Mouse (Mus musculus) layer of hippocampus, adult 9-11 months (tissue): ENCODE data around the gene Cdip1.
A peak's percentile ranks its signal among the peaks of the same experiment; 100 is the strongest.
"Not testable (repeated sequence)": the region's sequence is repeated elsewhere in the genome, so short reads cannot be mapped to it uniquely, and the experiment has no call there.

ENCODE experiments used
- DNase-seq: peaks from one replicate; pipeline ENCODE4 v3.0.0; 2022

Cdip1 gene

DNA sequence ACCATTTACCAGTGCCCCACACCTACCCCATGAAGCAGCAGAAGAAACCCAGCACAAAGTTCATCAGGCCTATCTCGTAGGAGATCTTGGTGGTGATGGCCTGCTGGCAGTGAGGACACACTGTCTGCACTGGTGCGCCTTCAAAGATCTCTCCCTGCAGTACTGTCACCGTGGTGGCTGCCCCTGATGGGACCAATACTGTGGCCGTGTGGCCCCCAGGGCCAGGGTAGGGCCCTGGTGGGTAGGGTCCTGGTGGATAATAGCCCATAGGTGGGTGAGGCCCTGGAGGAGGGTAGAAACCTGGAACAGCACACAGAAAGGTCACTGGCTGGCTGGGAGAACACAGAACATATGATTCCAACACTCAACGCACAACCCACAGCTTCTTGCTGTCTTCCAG lies 21.4 kb downstream of the Cdip1 start:
- DNase-seq, result no peak

GRCm38 (mm10) chr16:4767012-4767790 lies 22.9 kb downstream of the Cdip1 start:
- DNase-seq, result no peak

DNA sequence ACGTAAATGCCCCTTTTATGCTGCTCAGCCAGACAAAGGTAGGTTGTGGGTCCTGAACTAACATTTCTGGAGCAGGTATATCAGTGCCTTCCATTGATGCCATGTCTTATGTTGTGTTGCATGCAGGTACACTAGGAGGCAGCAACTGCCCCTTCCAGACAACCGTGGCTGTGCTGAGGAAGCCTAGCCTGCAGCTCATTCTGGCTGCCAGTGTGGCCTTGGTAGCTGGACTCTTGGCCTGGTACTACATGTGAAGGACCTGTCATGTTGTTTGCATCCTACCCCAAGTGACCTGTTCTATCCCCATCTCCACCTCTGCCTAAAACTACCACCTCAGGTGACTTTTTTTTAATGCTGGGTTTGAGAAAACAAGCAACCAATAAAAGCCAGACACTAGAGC lies 24.2 kb downstream of the Cdip1 start:
- no peak for DNase-seq

DNA sequence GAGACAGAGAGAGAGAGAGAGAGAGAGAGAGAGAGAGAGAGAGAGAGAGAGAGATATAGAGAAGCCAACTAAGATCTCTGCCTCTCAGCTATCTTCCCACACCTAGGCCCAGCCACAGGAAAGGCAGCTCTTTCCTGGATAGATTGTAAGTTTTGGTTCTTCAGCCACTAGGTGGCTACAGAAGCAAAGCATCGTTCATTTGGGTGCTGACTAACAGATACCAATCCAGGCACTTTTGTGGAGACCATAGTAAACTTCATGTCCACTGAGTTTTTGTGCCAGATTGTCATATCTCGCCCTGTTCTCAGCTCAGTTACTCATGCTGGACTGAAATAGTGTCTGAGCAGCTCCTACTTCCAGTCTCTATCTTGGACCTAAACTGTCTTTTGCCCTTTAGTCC lies 26.8 kb downstream of the Cdip1 start:
- DNase-seq, result peak; percentile 47

- no peak for DNase-seq
These were observed 27.7 kb downstream of the Cdip1 start for GRCm38 (mm10) chr16:4762437-4762836.

GRCm38 (mm10) chr16:4756660-4757335 lies 33.3 kb downstream of the Cdip1 start:
- DNase-seq, result not testable (repeated sequence)

DNA sequence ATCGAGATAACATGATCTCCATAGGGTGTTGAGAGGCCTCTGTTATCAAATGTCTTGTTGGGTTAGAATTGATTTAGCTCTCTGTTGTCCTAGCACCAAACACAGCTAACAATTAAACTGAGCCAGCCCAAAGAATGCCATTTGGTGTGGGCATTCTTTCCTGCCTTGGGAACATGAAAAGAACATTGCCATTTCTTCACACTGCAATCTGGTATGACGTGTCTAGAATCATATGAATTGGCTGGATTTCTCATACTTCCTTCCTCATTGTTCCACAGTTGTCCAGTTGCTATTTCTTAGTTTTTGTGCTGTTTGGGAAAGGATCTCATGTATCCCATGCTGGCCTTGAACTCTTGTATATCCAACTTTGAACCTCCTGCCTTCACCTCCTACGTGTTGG lies 36.0 kb downstream of the Cdip1 start:
- no peak for DNase-seq

GRCm38 (mm10) chr16:4752155-4752554 lies 37.9 kb downstream of the Cdip1 start:
- DNase-seq, result no peak

DNA sequence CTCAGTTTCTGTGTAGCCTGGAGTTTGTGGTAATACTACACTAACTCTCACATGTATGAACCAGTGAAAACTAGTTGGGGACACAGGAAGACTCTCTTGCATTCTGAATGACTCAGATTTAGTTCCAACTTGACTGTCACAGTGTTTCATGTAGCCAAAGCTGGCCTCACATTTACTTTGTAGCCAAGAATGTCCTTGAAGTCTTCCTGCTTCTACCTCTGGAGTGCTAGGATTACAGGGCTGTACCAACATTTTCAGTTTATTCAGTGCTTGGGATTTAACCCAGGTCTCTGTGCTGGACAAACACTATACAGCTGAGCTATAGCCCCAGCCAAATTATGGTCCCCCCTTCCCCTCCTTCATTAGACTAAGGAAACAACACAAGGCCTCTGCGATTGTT lies 47.9 kb downstream of the Cdip1 start:
- DNase-seq, result no peak

GRCm38 (mm10) chr16:4739994-4740393 lies 50.1 kb downstream of the Cdip1 start:
- no peak for DNase-seq

- DNase-seq, result no peak
These were observed 53.8 kb downstream of the Cdip1 start for GRCm38 (mm10) chr16:4736262-4736661.

- no peak for DNase-seq
These were observed 59.2 kb downstream of the Cdip1 start for GRCm38 (mm10) chr16:4730776-4731358.

GRCm38 (mm10) chr16:4727963-4728362 lies 62.1 kb downstream of the Cdip1 start:
- no peak for DNase-seq

- DNase-seq, result no peak
These were observed 62.6 kb downstream of the Cdip1 start for GRCm38 (mm10) chr16:4727526-4727925.

GRCm38 (mm10) chr16:4726528-4727128 lies 63.5 kb downstream of the Cdip1 start:
- DNase-seq, result peak; percentile 41

- DNase-seq, result peak; percentile 90
These were observed 64.1 kb downstream of the Cdip1 start, which contains the start of gene Hmox2 for GRCm38 (mm10) chr16:4725780-4726527. Gene Hmox2 (plus strand): TSS chr16:4726361.

DNA sequence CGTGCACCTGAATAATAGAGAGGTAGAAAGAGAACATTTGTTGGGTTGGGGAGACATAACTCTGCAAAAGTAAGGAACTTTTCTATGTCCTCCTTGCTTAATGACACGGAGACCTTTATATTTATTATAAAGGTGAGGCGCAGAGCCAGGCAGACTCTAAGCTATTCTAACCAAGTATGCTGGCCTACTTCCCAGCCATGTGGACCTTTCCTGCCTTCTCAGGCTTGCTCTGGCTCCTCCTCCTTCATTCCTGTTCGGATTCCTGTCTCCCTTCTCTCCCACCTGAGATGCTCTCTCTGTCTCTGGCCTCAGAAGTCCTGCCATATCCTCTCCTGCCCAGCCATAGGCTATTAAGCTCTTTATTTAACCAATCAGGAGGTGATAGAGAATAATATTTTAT lies 64.8 kb downstream of the Cdip1 start:
- DNase-seq, result no peak

- DNase-seq, result no peak
These were observed 67.2 kb downstream of the Cdip1 start for GRCm38 (mm10) chr16:4722915-4723209.

DNA sequence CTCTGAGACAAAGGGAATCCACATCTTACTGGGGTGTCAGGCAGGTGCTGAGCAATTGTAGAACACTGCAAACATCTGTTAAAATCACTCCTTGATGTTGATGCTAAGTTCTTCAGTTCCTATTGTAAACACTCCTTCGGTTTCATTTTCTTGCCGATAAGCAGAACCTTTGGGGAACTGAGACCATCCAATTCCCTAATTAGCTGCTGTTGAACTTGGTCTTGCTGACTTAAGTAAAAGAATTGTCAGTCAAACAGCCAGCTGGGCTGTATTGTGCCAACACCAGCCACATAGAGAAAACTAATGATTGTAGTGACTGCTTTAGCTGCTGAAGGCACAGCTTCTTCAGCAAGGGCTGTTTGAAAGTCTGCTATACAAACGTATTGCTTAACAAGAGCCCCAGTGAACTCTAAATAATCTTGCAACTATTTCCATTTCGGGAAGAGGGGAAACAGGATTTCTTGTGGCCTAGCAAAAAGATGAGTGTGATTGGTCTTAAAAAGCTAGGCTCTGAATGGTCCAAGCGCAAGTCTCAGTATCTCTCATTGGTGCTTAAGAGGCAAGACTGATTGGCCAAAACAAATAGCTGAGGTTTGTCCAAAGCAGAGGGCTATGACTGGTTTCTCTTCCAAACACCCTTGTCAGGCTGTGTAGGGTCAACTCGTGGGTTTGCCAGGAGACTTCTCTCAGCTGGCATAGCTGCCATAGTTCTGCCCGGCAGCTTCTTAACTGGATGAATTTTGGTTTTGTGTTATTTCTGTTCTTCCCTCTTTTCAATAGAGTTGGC lies 67.8 kb downstream of the Cdip1 start:
- peak; percentile 43 for DNase-seq

DNA sequence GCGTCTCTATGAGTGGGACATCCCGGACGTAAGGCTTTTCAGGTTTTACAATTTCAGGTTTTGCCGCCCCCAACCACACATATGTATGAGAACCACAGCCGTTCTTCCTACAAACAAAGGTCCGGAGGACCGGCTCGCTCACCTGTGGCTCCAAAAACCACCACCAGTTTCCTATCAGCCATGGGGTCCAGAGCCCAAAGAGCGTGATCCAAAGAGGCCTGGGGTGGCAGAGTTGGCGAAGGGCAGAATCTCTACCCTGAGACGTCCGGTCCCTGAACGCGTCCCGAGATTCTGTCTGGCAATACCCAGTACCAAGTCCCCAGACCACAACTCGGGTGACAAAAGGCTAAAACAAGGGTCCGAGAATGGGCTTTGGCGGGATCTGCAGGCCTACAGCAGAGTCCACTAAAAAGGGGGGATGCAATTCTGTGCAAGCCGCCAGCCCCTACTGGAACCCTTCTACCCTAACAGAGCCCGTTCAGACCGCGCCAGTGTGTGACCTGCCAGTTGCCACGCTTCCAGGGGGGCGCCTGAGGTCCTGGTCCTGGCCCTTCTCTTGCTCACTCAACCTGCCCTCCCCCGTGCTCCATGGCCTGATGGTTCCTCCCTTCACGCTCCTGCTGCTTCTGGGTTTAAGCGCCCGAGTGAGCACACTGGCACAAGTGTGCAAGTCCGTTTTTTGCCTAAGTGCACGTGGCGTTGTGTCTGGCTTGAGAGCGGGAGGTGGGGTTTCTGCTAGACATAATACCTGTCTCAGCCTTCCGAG lies 71.2 kb downstream of the Cdip1 start, which contains the start of gene Nmral1:
Nmral1 (minus strand) TSS at position 604 of the 766 bp plus-strand sequence.
- DNase-seq, result peak; percentile 68

DNA sequence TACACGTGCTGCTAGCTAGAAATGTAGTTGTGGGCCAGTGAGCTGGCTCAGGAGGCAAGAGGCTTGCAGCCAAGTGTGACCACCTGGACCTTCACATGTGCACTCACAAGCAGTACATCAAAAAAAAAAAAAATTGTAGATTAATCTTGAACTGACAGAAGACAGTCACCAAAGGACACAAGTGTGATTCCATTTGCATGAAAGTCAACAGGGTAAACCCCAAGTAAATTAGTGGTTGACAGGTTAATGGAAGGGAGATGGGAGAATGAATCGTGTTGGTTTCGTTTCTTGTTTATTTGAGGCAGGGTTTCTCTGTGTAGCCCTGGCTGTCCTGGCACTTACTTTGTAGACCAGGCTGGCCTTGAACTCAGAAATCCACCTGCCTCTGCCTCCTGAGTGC lies 72.2 kb downstream of the Cdip1 start:
- DNase-seq, result no peak
